Mouse (Mus musculus): Measurements from ENCODE around the gene Mrps7.

Gene Mrps7

DNA sequence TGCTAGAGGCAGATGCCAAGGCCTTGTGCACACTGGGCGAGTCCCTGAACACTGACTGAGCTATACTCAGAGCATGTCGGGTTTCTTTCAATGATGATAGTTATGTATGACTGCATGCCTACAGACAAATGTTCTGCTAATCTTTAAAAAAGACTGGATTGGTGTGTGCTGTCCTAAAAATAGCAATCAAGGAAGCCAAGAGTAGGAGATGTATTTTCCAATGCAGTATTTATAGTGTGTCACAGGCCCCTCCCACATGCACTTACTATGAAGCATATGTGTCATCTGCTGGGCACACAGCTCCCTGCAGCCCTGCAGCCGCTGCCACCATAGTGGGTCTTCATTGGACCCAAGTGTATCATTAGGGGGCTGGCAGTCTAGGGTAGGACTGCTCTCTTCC is 49.5 kb downstream of the Mrps7 start:
- DNase-seq = no peak

DNA sequence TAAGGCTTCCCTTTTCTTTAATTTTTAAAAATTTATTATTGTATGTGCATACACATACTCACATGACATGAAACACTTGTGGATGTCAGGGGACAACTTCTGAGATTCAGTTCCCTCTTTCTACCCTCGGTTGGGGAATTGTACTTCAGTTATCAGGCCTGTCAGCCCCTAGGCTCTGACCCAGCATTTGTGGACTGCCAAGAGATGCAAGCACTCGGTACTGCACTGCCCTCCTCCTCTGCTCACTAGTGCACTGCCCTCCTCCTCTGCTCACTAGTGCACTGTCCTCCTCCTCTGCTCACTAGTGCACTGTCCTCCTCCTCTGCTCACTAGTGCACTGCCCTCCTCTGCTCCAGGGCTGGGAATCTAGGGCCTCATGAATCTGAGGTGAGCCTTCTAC is 50.4 kb downstream of the Mrps7 start:
- DNase-seq = no peak
